Mouse (Mus musculus) kidney, postnatal 0 days (tissue): ENCODE measurements at regions not wholly inside any gene's neighbourhood (a gene's known extent, or its start where the extent isn't known, plus 50 kb on each side); places are given as distances from the start of the nearest gene placed in this dataset.

Source experiments
- ATAC-seq: fragments of 200-750 bp; cut with Nextera tagmentation; replicated peaks from 2 replicates; pipeline ENCODE4 v1.8.0; 2017; ENCODE audit warnings: low read depth, moderate number of reproducible peaks, moderate TSS enrichment, moderate library complexity; ENCODE audit not compliant: low FRiP score
- DNase-seq: peaks from one replicate; pipeline ENCODE4 v3.0.0-alpha.2; 2016; ENCODE audit warnings: low spot score
- H3K27ac ChIP-seq: fragments of 300-500 bp; sonication (generic); 2 replicates; pipeline ENCODE4 v1.5.1; 2014; ENCODE audit warnings: mild to moderate bottlenecking
- H3K27me3 ChIP-seq: fragments of 300-500 bp; sonication (generic); 2 replicates; pipeline ENCODE4 v1.6.1; 2014; ENCODE audit warnings: low read length, mixed read lengths; ENCODE audit not compliant: insufficient read depth
- H3K36me3 ChIP-seq: fragments of 300-500 bp; sonication (generic); 2 replicates; pipeline ENCODE4 v1.6.1; 2014; ENCODE audit warnings: low read length, mixed read lengths; ENCODE audit not compliant: insufficient read depth
- H3K4me1 ChIP-seq: fragments of 300-500 bp; sonication (generic); replicated peaks from 2 replicates; pipeline ENCODE4 v1.6.1; 2014; ENCODE audit warnings: antibody characterized with exemption, low read length, mixed read lengths; ENCODE audit not compliant: insufficient read depth
- H3K4me2 ChIP-seq: fragments of 300-500 bp; sonication (generic); 2 replicates; pipeline ENCODE4 v1.6.1; 2014; ENCODE audit warnings: mild to moderate bottlenecking, low read length, moderate library complexity, mixed read lengths
- H3K4me3 ChIP-seq: fragments of 300-500 bp; sonication (generic); replicated peaks from 2 replicates; pipeline ENCODE4 v1.5.1; 2014; ENCODE audit warnings: low read depth, low read length
- H3K9ac ChIP-seq: fragments of 300-500 bp; sonication (generic); 2 replicates; pipeline ENCODE4 v1.6.1; 2014; ENCODE audit warnings: low read depth, low read length
- H3K9me3 ChIP-seq: fragments of 300-500 bp; sonication (generic); replicated peaks from 2 replicates; pipeline ENCODE4 v1.6.1; 2016; ENCODE audit warnings: low read length, inconsistent platforms, mixed read lengths
- CTCF ChIP-seq: IDR thresholded peaks from 2 replicates; pipeline ENCODE4 v1.5.1; 2016; ENCODE audit warnings: antibody characterized with exemption, low read depth, mild to moderate bottlenecking, moderate library complexity
- WGBS: fragments of 180-500 bp; shearing (Covaris S2); extraction: QIAGEN DNeasy Blood & Tissue Kit; methylation state at CpG from one replicate; pipeline ENCODE4 v1.1.7; 2014; 5-methylcytosine and 5-hydroxymethylcytosine counted together

- H3K4me1 ChIP-seq, result no peaks in the 10 kb centered on the region
- ATAC-seq, result no peak
- no peaks in the 10 kb centered on the region for H3K27me3 ChIP-seq
- no peak overlapping the region for H3K4me2 ChIP-seq
- H3K27ac ChIP-seq, result no peak overlapping the region
- WGBS, result 78% methylated on average over 3 of the region's 3 CpGs
- H3K4me3 ChIP-seq, result no peak overlapping the region
- no peak for DNase-seq
- no peaks in the 10 kb centered on the region for H3K36me3 ChIP-seq
- H3K9ac ChIP-seq, result no peak overlapping the region
- no peaks in the 10 kb centered on the region for H3K9me3 ChIP-seq
- no peak for TF ChIP-seq CTCF
These were observed 339.9 kb upstream of the Arid1b start for GRCm38 (mm10) chr17:4654221-4654620.

DNA sequence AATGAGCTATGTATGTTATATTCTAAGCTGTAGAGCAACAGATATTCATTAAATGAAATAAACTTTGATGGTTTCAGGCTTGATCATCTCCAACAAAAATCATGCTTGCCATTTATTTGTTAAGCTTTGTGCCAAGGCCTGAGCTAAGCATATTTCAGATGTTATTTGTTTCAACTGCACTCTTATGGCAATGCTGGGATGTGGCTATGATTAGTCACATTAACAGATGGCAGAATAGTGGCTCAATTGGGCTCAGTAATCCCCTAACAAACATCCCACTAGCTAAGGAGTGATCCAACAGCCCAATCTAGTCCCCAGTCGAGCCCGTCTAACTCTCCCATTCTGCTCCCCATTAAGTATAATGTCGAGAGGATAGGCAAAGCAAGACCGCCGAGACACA is 332.1 kb upstream of the Arid1b start:
- DNase-seq, result no peak
- Histone ChIP-seq H3K36me3 (no peaks in the 10 kb centered on the region), H3K27ac (no peak overlapping the region), H3K27me3 (no peaks in the 10 kb centered on the region), H3K9ac (no peak overlapping the region), H3K4me1 (no peaks in the 10 kb centered on the region), H3K9me3 (no peaks in the 10 kb centered on the region), H3K4me2 (no peak overlapping the region), H3K4me3 (no peak overlapping the region)
- no peak for ATAC-seq
- WGBS, result 95% methylated on average over 5 of the region's 5 CpGs
- no peak for TF ChIP-seq CTCF

- no peak overlapping the region for H3K9ac ChIP-seq
- WGBS, result 57% methylated on average over 3 of the region's 3 CpGs
- no peak for TF ChIP-seq CTCF
- no peak overlapping the region for H3K27ac ChIP-seq
- H3K4me1 ChIP-seq, result no peaks in the 10 kb centered on the region
- H3K36me3 ChIP-seq, result no peaks in the 10 kb centered on the region
- H3K4me3 ChIP-seq, result no peak overlapping the region
- ATAC-seq, result no peak
- no peak overlapping the region for H3K4me2 ChIP-seq
- H3K27me3 ChIP-seq, result no peaks in the 10 kb centered on the region
- DNase-seq, result no peak
- no peaks in the 10 kb centered on the region for H3K9me3 ChIP-seq
These were observed 325.6 kb upstream of the Arid1b start for GRCm38 (mm10) chr17:4668511-4668910.

DNA sequence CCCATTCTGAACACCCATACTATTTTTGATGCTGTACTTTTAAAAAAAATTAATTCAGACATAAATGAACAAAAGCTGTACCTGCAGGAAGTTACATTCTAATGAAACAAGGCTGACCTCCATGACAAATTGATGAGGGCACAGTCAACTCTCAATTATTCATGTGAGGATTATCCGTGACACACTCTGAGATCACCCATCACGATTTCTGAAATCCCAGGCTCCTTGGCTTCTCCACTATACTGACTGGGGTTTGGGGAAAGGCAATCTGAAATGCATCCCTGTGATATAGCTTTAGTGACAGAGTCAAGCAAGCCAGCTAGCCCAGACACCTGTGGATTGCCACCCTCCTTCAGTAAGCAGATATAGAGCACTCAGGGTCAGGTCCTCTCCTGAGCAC is 320.9 kb upstream of the Arid1b start:
- Histone ChIP-seq H3K27ac (no peak overlapping the region), H3K4me2 (no peak overlapping the region), H3K4me3 (no peak overlapping the region), H3K9ac (no peak overlapping the region), H3K36me3 (no peaks in the 10 kb centered on the region), H3K4me1 (no peaks in the 10 kb centered on the region), H3K9me3 (no peaks in the 10 kb centered on the region), H3K27me3 (no peaks in the 10 kb centered on the region)
- DNase-seq (no peak), ATAC-seq (no peak)
- 78% methylated on average over 2 of the region's 2 CpGs for WGBS
- no peak for TF ChIP-seq CTCF

- H3K4me3 ChIP-seq, result no peak overlapping the region
- H3K36me3 ChIP-seq, result no peaks in the 10 kb centered on the region
- 72% methylated on average over 1 of the region's 1 CpGs for WGBS
- H3K9me3 ChIP-seq, result no peaks in the 10 kb centered on the region
- no peak overlapping the region for H3K27ac ChIP-seq
- ATAC-seq (no peak), DNase-seq (no peak)
- no peak overlapping the region for H3K4me2 ChIP-seq
- H3K27me3 ChIP-seq, result no peaks in the 10 kb centered on the region
- no peak overlapping the region for H3K9ac ChIP-seq
- no peaks in the 10 kb centered on the region for H3K4me1 ChIP-seq
- no peak for TF ChIP-seq CTCF
These were observed 287.7 kb upstream of the Arid1b start for GRCm38 (mm10) chr17:4706421-4706820.

DNA sequence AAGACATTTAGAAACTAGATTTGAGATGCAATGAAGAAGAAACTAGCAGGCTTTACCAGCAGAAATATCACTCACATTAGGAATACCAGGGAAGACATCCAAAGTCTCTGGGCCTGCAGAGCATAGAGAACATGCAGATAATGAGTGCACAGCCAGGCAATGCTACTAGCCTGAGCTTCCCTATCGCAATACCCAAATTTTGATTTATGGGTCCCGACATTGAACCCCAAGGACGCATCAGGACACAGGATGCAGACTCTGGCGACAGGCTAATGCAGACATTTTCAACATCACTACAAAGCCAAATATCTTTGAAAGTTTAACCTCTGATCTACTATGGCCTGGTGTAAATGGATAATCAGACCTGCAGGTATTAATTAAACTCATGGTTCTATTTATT is 273.1 kb upstream of the Arid1b start:
- H3K27ac ChIP-seq, result no peak overlapping the region
- H3K9me3 ChIP-seq, result no peaks in the 10 kb centered on the region
- no peaks in the 10 kb centered on the region for H3K4me1 ChIP-seq
- no peak overlapping the region for H3K4me2 ChIP-seq
- H3K4me3 ChIP-seq, result no peak overlapping the region
- TF ChIP-seq CTCF, result no peak
- H3K36me3 ChIP-seq, result no peaks in the 10 kb centered on the region
- H3K27me3 ChIP-seq, result no peaks in the 10 kb centered on the region
- 71% methylated on average over 4 of the region's 4 CpGs for WGBS
- H3K9ac ChIP-seq, result no peak overlapping the region
- DNase-seq (no peak), ATAC-seq (no peak)

DNA sequence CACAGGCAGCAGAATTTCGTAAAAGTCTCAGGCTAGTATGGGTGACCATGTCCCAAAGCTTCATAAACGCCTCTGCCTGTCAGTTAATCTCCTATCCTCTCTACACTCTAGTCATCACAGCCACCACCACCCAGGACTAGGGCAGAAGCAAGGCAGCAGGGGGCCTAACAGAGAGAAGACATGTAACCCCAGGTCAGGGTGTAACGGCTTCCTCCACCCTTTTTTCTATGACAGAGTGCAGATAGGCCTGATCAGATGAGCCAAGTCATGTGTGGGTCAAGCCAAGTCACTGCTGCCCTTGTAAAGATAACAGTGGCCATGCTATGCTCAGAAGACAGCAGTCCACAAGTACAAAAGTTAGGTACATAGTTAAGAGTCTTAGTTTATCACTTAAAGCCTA is 270.1 kb upstream of the Arid1b start:
- H3K4me2 ChIP-seq, result no peak overlapping the region
- DNase-seq, result no peak
- no peak for ATAC-seq
- H3K9me3 ChIP-seq, result no peaks in the 10 kb centered on the region
- no peak overlapping the region for H3K4me3 ChIP-seq
- H3K36me3 ChIP-seq, result no peaks in the 10 kb centered on the region
- H3K27ac ChIP-seq, result no peak overlapping the region
- no peaks in the 10 kb centered on the region for H3K27me3 ChIP-seq
- no peaks in the 10 kb centered on the region for H3K4me1 ChIP-seq
- H3K9ac ChIP-seq, result no peak overlapping the region
- WGBS, result 88% methylated on average over 3 of the region's 3 CpGs
- no peak for TF ChIP-seq CTCF
